Mouse (Mus musculus) midbrain, postnatal 0 days (tissue): ENCODE data around the gene Nop2. TPM values are rescaled to one million over a fixed set of nuclear protein-coding genes. Genes with fewer than 3 reads are reported as not detected.

ENCODE experiments used
- ATAC-seq: fragments of 200-750 bp; cut with Nextera tagmentation; 2 replicates; pipeline ENCODE4 v1.8.0; 2017; ENCODE audit warnings: moderate number of reproducible peaks, mild to moderate bottlenecking, moderate TSS enrichment, moderate library complexity; ENCODE audit not compliant: low FRiP score
- DNase-seq: peaks from one replicate; pipeline ENCODE4 v3.0.0-alpha.2; 2015; ENCODE audit warnings: low spot score
- H3K27ac ChIP-seq: fragments of 300-500 bp; sonication (generic); 2 replicates; pipeline ENCODE4 v1.5.1; 2014; ENCODE audit warnings: low read depth, mild to moderate bottlenecking, low read length, mixed read lengths
- H3K27me3 ChIP-seq: fragments of 300-500 bp; sonication (generic); 2 replicates; pipeline ENCODE4 v1.6.1; 2014; ENCODE audit warnings: low read length, control low read depth, mixed read lengths; ENCODE audit not compliant: insufficient read depth
- H3K36me3 ChIP-seq: fragments of 300-500 bp; sonication (generic); 2 replicates; pipeline ENCODE4 v1.6.1; 2014; ENCODE audit warnings: low read length, control low read depth, mixed read lengths; ENCODE audit not compliant: insufficient read depth
- H3K4me1 ChIP-seq: fragments of 300-500 bp; sonication (generic); 2 replicates; pipeline ENCODE4 v1.6.1; 2014; ENCODE audit warnings: mild to moderate bottlenecking, control low read depth, antibody characterized with exemption, low read length, mixed read lengths; ENCODE audit not compliant: insufficient read depth
- H3K4me2 ChIP-seq: fragments of 300-500 bp; sonication (generic); 2 replicates; pipeline ENCODE4 v1.6.1; 2014; ENCODE audit warnings: low read depth, mild to moderate bottlenecking, low read length, mixed read lengths; ENCODE audit not compliant: poor library complexity, severe bottlenecking
- H3K4me3 ChIP-seq: fragments of 300-500 bp; sonication (generic); 2 replicates; pipeline ENCODE4 v1.5.1; 2014; ENCODE audit warnings: low read depth, mild to moderate bottlenecking, low read length, moderate library complexity
- H3K9ac ChIP-seq: fragments of 300-500 bp; sonication (generic); replicated peaks from 2 replicates; pipeline ENCODE4 v1.6.1; 2014; ENCODE audit warnings: mild to moderate bottlenecking, low read length, moderate library complexity, mixed read lengths; ENCODE audit not compliant: poor library complexity, severe bottlenecking
- H3K9me3 ChIP-seq: fragments of 300-500 bp; sonication (generic); 2 replicates; pipeline ENCODE4 v1.6.1; 2016; ENCODE audit warnings: low read length, control low read depth
- CTCF ChIP-seq: IDR thresholded peaks from 2 replicates; pipeline ENCODE4 v1.5.1; 2016; ENCODE audit warnings: antibody characterized with exemption, mild to moderate bottlenecking
- WGBS: fragments of 180-500 bp; shearing (Covaris S2); extraction: QIAGEN DNeasy Blood & Tissue Kit; methylation state at CpG from one replicate; pipeline ENCODE4 v1.1.7; 2014; 5-methylcytosine and 5-hydroxymethylcytosine counted together
- polyA plus RNA-seq: library from polyadenylated mRNA; unstranded; fragments of >200 nt; fragmentation: Nextera tagmentation; extraction: Ambion mirVana; gene quantifications from 2 replicates; pipeline ENCODE4 v1.2.1, GENCODE M21; 2015
- total RNA-seq: library from RNA; depleted of rRNA; stranded (reverse); fragments of >200 nt; gene quantifications from 2 replicates; pipeline ENCODE4 v1.2.3, GENCODE M21; 2014

Gene Nop2
- total and polyA plus RNA-seq, 2 experiments from 2014 or later: 34.5 to 41.4 TPM

- no peak overlapping the region for H3K4me3 ChIP-seq
- ATAC-seq: no peak
- no peaks in the 10 kb centered on the region for H3K9me3 ChIP-seq
- no peak overlapping the region for H3K9ac ChIP-seq
- H3K4me1 ChIP-seq: no peaks in the 10 kb centered on the region
- no peak for DNase-seq
- no peak for TF ChIP-seq CTCF
- no peaks in the 10 kb centered on the region for H3K27me3 ChIP-seq
- no peak overlapping the region for H3K4me2 ChIP-seq
- no peak overlapping the region for H3K27ac ChIP-seq
- 91% methylated on average over 5 of the region's 5 CpGs for WGBS
- H3K36me3 ChIP-seq: peaks cover 78% of the 10 kb centered on the region
Observed at GRCm38 (mm10) chr6:125175469-125175868, 43.8 kb downstream of the Nop2 start.

GRCm38 (mm10) chr6:125179601-125180000 lies 47.9 kb downstream of the Nop2 start:
- Histone ChIP-seq H3K36me3 (peaks cover 58% of the 10 kb centered on the region), H3K9ac (no peak overlapping the region), H3K4me1 (no peaks in the 10 kb centered on the region), H3K9me3 (no peaks in the 10 kb centered on the region), H3K27me3 (no peaks in the 10 kb centered on the region), H3K27ac (no peak overlapping the region), H3K4me2 (no peak overlapping the region), H3K4me3 (no peak overlapping the region)
- TF ChIP-seq CTCF: no peak
- 90% methylated on average over 7 of the region's 7 CpGs for WGBS
- ATAC-seq (no peak), DNase-seq (no peak)

DNA sequence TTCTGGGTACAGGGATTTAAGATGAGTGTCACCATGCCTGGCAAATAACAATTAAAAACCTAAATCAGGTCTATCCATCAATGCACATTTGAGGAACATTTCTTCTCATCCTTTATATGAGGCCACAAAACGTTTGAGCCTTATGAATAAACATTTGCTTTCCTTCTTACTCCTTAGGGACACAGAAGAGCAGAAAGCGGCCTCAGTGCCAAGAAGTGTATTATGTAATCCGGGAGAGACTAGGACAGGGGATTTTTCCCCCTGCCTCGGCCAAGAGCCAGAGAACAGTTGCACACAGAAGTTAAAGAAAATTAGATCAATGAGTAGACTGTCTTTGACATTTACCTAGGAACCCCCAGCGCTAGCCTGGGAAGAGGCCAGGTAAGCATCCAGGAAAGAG lies 50.4 kb downstream of the Nop2 start:
- H3K9me3 ChIP-seq: no peaks in the 10 kb centered on the region
- no peaks in the 10 kb centered on the region for H3K27me3 ChIP-seq
- ATAC-seq (no peak), DNase-seq (no peak)
- no peak overlapping the region for H3K9ac ChIP-seq
- H3K36me3 ChIP-seq: peaks cover 62% of the 10 kb centered on the region
- no peak overlapping the region for H3K27ac ChIP-seq
- WGBS: 64% methylated on average over 5 of the region's 5 CpGs
- TF ChIP-seq CTCF: no peak
- H3K4me1 ChIP-seq: no peaks in the 10 kb centered on the region
- no peak overlapping the region for H3K4me3 ChIP-seq
- H3K4me2 ChIP-seq: no peak overlapping the region

DNA sequence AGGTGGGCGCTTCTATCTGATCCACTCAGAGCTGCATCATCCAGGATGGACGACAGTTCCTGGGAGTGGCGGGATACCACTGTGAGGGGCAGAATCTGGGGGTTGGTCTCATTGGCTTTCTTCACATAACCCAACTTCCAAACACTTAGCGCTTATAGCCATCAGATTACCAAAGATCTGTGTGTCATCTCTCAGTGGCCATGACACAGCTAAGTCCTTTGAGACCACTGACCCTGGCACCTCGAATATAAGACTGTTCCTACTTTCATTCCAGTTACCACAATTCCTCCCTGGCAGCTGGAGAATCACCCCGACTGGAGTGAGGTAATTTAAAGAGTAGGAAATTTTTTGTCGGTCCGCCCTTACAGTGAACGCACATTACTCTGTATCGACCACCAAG lies 54.5 kb downstream of the Nop2 start:
- H3K9ac ChIP-seq: no peak overlapping the region
- TF ChIP-seq CTCF: no peak
- no peak overlapping the region for H3K4me2 ChIP-seq
- DNase-seq: no peak
- ATAC-seq: no peak
- no peaks in the 10 kb centered on the region for H3K27me3 ChIP-seq
- no peak overlapping the region for H3K27ac ChIP-seq
- no peak overlapping the region for H3K4me3 ChIP-seq
- peaks cover 50% of the 10 kb centered on the region for H3K36me3 ChIP-seq
- 95% methylated on average over 10 of the region's 10 CpGs for whole genome bisulfite sequencing
- H3K9me3 ChIP-seq: no peaks in the 10 kb centered on the region
- H3K4me1 ChIP-seq: no peaks in the 10 kb centered on the region

DNA sequence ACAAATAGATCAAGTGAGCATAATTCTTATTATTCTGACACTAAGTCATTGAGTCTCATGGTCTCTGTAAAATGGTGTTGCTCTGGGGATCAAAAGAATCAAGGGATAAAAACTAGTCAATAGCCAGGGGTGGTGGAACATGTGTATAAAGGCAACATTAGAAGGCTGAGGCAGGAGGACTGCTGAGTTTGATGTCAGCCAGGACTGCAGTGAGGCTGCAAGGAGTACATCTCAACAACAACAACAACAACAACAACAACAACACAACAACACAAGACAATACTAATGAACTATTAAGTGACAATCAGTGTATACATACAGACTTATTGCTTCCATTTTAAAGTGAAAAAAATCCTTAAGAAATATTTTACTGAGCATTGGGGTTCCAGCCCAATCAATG lies 59.1 kb downstream of the Nop2 start:
- Histone ChIP-seq H3K27me3 (no peaks in the 10 kb centered on the region), H3K36me3 (peaks cover 29% of the 10 kb centered on the region), H3K4me1 (no peaks in the 10 kb centered on the region), H3K4me2 (peak overlapping the region; percentile 64), H3K4me3 (peak overlapping the region; percentile 54), H3K9ac (peak overlapping the region; percentile 62), H3K27ac (0 out of 2 replicates have a peak overlapping the region, but pooled peaks have one; percentile 98), H3K9me3 (no peaks in the 10 kb centered on the region)
- DNase-seq (no peak), ATAC-seq (no peak)
- no peak for TF ChIP-seq CTCF

DNA sequence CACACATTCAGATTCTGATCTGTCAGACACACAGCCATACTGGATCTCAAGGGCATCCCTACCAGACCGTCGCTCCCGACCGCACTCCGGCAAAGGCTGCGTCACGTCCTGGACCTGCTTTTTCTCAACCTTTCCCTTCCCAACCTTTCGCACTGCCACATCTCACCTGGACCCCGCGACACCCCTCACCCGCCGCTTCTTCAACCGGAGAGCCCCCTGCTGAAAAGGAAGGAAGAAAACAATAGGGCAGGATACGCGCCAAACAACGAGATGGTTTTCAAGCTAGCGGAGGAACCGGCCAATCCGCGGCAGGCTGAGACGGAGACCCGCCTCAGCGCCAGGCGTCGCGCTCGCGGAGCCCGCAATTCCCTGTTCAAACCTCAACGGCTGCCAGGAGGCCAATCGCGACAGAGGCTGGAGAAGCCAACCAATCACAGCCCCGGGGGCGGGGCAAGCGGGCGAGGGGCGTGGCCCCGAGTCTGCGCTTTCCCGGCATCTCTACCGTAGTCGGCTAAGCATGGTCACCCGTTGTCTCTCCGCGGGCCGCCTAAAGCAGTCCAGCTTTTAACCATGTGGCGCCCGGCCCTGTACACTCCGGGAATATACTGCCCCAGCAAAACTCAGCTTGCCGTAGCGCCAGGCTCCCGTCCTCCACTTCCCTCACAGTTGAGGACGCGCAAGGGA lies 59.8 kb downstream of the Nop2 start, which contains the start of the genes Ncapd2 and Mrpl51:
Gene Ncapd2, minus strand, starts transcription at position 370 of the 684 bp plus-strand sequence.
Gene Mrpl51, plus strand, starts transcription at position 470 of the 684 bp plus-strand sequence.
- TF ChIP-seq CTCF: peak; percentile 52

More for the DNA sequence above, 59.8 kb downstream of the Nop2 start, which contains the start of the genes Ncapd2 and Mrpl51:
- peak within 1 kb of the TSS; percentile 54 for H3K4me3 ChIP-seq
- H3K9ac ChIP-seq: peak within 1 kb of the TSS; percentile 66
- WGBS: under 1% methylated on average over 50 of the region's 54 CpGs
- H3K36me3 ChIP-seq: peaks cover 22% of the 10 kb centered on the region
- DNase-seq (peak; percentile 99), ATAC-seq (peak; percentile 98)
- H3K4me1 ChIP-seq: no peaks in the 10 kb centered on the region
- no peaks in the 10 kb centered on the region for H3K27me3 ChIP-seq
- no peaks in the 10 kb centered on the region for H3K9me3 ChIP-seq
- H3K4me2 ChIP-seq: peak within 1 kb of the TSS; percentile 64
- peak within 1 kb of the TSS; percentile 98 for H3K27ac ChIP-seq
